Mouse (Mus musculus): ENCODE results near the gene Spib.

Gene Spib

GRCm38 (mm10) chr7:44527483-44528398 lies 4.1 kb downstream of the Spib start:
- in situ Hi-C loops (cut with MboI, MseI): no loop called here

- in situ Hi-C loops (cut with MboI, MseI): no loop called here
Measured at GRCm38 (mm10) chr7:44526414-44527154, 5.3 kb downstream of the Spib start.

- in situ Hi-C loops (cut with MboI, MseI): no loop called here
Measured at GRCm38 (mm10) chr7:44525126-44525832, 6.6 kb downstream of the Spib start.

- in situ Hi-C loops (cut with MboI, MseI): no loop called here
Measured at GRCm38 (mm10) chr7:44524502-44524901, 7.4 kb downstream of the Spib start, which contains the start of gene Mybpc2. Gene Mybpc2 (minus strand): TSS chr7:44524656.

GRCm38 (mm10) chr7:44523056-44523455 lies 8.8 kb downstream of the Spib start:
- in situ Hi-C loops (cut with MboI, MseI): no loop called here

- in situ Hi-C loops (cut with MboI, MseI): no loop called here
Measured at GRCm38 (mm10) chr7:44521710-44522109, 10.2 kb downstream of the Spib start.

- in situ Hi-C loops (cut with MboI, MseI): no loop called here
Measured at GRCm38 (mm10) chr7:44520990-44521389, 10.9 kb downstream of the Spib start.

GRCm38 (mm10) chr7:44519240-44519913 lies 12.5 kb downstream of the Spib start:
- in situ Hi-C loops (cut with MboI, MseI): no loop called here

GRCm38 (mm10) chr7:44507491-44507890 lies 24.4 kb downstream of the Spib start:
- in situ Hi-C loops (cut with MboI, MseI): no loop called here

- in situ Hi-C loops (cut with MboI, MseI): no loop called here
Measured at GRCm38 (mm10) chr7:44501563-44502115, 30.2 kb downstream of the Spib start.

GRCm38 (mm10) chr7:44500046-44500445 lies 31.8 kb downstream of the Spib start:
- in situ Hi-C loops (cut with MboI, MseI): no loop called here

- in situ Hi-C loops (cut with MboI, MseI): no loop called here
Measured at GRCm38 (mm10) chr7:44498922-44499321, 32.9 kb downstream of the Spib start.

GRCm38 (mm10) chr7:44497361-44498055 lies 34.4 kb downstream of the Spib start:
- in situ Hi-C loops (cut with MboI, MseI): no loop called here

- in situ Hi-C loops (cut with MboI, MseI): no loop called here
Measured at GRCm38 (mm10) chr7:44496771-44497109, 35.1 kb downstream of the Spib start.

- in situ Hi-C loops (cut with MboI, MseI): no loop called here
Measured at GRCm38 (mm10) chr7:44495992-44496770, 35.7 kb downstream of the Spib start, which contains the start of the genes Emc10 and Fam71e1. Gene Emc10 (minus strand): TSS chr7:44496529. Gene Fam71e1 (plus strand): TSS chr7:44496581.

- in situ Hi-C loops (cut with MboI, MseI): no loop called here
Measured at GRCm38 (mm10) chr7:44495086-44495485, 36.8 kb downstream of the Spib start.

GRCm38 (mm10) chr7:44494681-44495080 lies 37.2 kb downstream of the Spib start:
- in situ Hi-C loops (cut with MboI, MseI): no loop called here

GRCm38 (mm10) chr7:44492166-44492826 lies 39.6 kb downstream of the Spib start:
- in situ Hi-C loops (cut with MboI, MseI): no loop called here

- in situ Hi-C loops (cut with MboI, MseI): no loop called here
Measured at GRCm38 (mm10) chr7:44491391-44491790, 40.5 kb downstream of the Spib start.

All from T-helper 17 cell (primary cell).